Mouse (Mus musculus) ovary, adult 18-20 months (tissue): ENCODE data around the gene Syvn1.

Source experiments
- DNase-seq: peaks from one replicate; pipeline ENCODE4 v3.0.0; 2022; ENCODE audit warnings: low spot score, mixed read lengths

Syvn1 gene

GRCm38 (mm10) chr19:6046294-6047153 is at the start of gene Syvn1:
Gene Syvn1 (plus strand): TSS chr19:6046576.
- peak; percentile 88 for DNase-seq

- no peak for DNase-seq
Observed at GRCm38 (mm10) chr19:5998180-5998579, 48.2 kb upstream of the Syvn1 start.

GRCm38 (mm10) chr19:5999969-6000368 is 46.4 kb upstream of the Syvn1 start:
- DNase-seq: no peak

- DNase-seq: no peak
Observed at GRCm38 (mm10) chr19:6005541-6005940, 40.8 kb upstream of the Syvn1 start.

GRCm38 (mm10) chr19:6007013-6007412 is 39.4 kb upstream of the Syvn1 start:
- DNase-seq: no peak

- no peak for DNase-seq
Observed at GRCm38 (mm10) chr19:6009137-6009536, 37.2 kb upstream of the Syvn1 start.

- DNase-seq: no peak
Observed at GRCm38 (mm10) chr19:6013691-6014090, 32.7 kb upstream of the Syvn1 start.

- DNase-seq: no peak
Observed at GRCm38 (mm10) chr19:6014991-6015510, 31.3 kb upstream of the Syvn1 start.

- DNase-seq: peak; percentile 49
Observed at GRCm38 (mm10) chr19:6015511-6016315, 30.7 kb upstream of the Syvn1 start, which contains the start of gene Capn1. Gene Capn1 (minus strand): TSS chr19:6015897.

GRCm38 (mm10) chr19:6016532-6016931 is 29.8 kb upstream of the Syvn1 start:
- DNase-seq: no peak

- peak; percentile 59 for DNase-seq
Observed at GRCm38 (mm10) chr19:6018142-6019089, 28.0 kb upstream of the Syvn1 start.

- DNase-seq: no peak
Observed at GRCm38 (mm10) chr19:6020276-6020675, 26.1 kb upstream of the Syvn1 start.

- DNase-seq: no peak
Observed at GRCm38 (mm10) chr19:6023059-6023458, 23.3 kb upstream of the Syvn1 start.

GRCm38 (mm10) chr19:6023930-6024329 is 22.4 kb upstream of the Syvn1 start:
- DNase-seq: peak; percentile 61

GRCm38 (mm10) chr19:6028991-6029390 is 17.4 kb upstream of the Syvn1 start:
- no peak for DNase-seq

- DNase-seq: no peak
Observed at GRCm38 (mm10) chr19:6029426-6029825, 16.9 kb upstream of the Syvn1 start.

GRCm38 (mm10) chr19:6030520-6031280 is 15.7 kb upstream of the Syvn1 start:
- DNase-seq: no peak

GRCm38 (mm10) chr19:6035966-6036585 is 10.3 kb upstream of the Syvn1 start:
- no peak for DNase-seq

- DNase-seq: no peak
Observed at GRCm38 (mm10) chr19:6037695-6038094, 8.7 kb upstream of the Syvn1 start.

GRCm38 (mm10) chr19:6038326-6038725 is 8.1 kb upstream of the Syvn1 start:
- no peak for DNase-seq
